Mouse (Mus musculus) neural tube, embryonic 12.5 days (tissue): ENCODE results near the gene Iqschfp. TPM values are rescaled to one million over a fixed set of nuclear protein-coding genes. Genes with fewer than 3 reads are reported as not detected.
A peak's percentile ranks its signal among the peaks of the same experiment; 100 is the strongest.

Experiments used
- ATAC-seq: fragments of 200-750 bp; cut with Nextera tagmentation; 2 replicates; pipeline ENCODE4 v1.8.0; 2017; ENCODE audit warnings: low read depth, mild to moderate bottlenecking, moderate TSS enrichment, moderate library complexity; ENCODE audit not compliant: low FRiP score
- H3K27ac ChIP-seq: fragments of 300-500 bp; sonication (generic); 2 replicates; pipeline ENCODE4 v1.5.1; 2016
- H3K27me3 ChIP-seq: fragments of 300-500 bp; sonication (generic); replicated peaks from 2 replicates; pipeline ENCODE4 v1.6.1; 2016; ENCODE audit warnings: mild to moderate bottlenecking
- H3K36me3 ChIP-seq: fragments of 300-500 bp; sonication (generic); 2 replicates; pipeline ENCODE4 v1.6.1; 2016; ENCODE audit warnings: mild to moderate bottlenecking
- H3K4me1 ChIP-seq: fragments of 300-500 bp; sonication (generic); 2 replicates; pipeline ENCODE4 v1.6.1; 2016
- H3K4me2 ChIP-seq: fragments of 300-500 bp; sonication (generic); replicated peaks from 2 replicates; pipeline ENCODE4 v1.6.1; 2016; ENCODE audit warnings: mild to moderate bottlenecking
- H3K4me3 ChIP-seq: fragments of 300-500 bp; sonication (generic); 2 replicates; pipeline ENCODE4 v1.5.1; 2016
- H3K9ac ChIP-seq: fragments of 300-500 bp; sonication (generic); 2 replicates; pipeline ENCODE4 v1.6.1; 2016; ENCODE audit warnings: mild to moderate bottlenecking
- H3K9me3 ChIP-seq: fragments of 300-500 bp; sonication (generic); 2 replicates; pipeline ENCODE4 v1.6.1; 2016; ENCODE audit warnings: mild to moderate bottlenecking
- WGBS: fragments of 180-500 bp; shearing (Covaris S2); methylation state at CpG from one replicate; pipeline ENCODE4 v1.1.7; 2016; 5-methylcytosine and 5-hydroxymethylcytosine counted together
- polyA plus RNA-seq: library from polyadenylated mRNA; unstranded; fragments of >200 nt; fragmentation: Nextera tagmentation; extraction: Ambion mirVana; gene quantifications from 2 replicates; pipeline ENCODE4 v1.2.1, GENCODE M21; 2016

Gene Iqschfp
- polyA plus RNA-seq, 1 experiment from 2014 or later, result 1.3 TPM

- Histone ChIP-seq H3K27me3 (no peaks in the 10 kb centered on the region), H3K36me3 (no peaks in the 10 kb centered on the region), H3K9ac (no peak overlapping the region), H3K4me1 (no peaks in the 10 kb centered on the region), H3K27ac (no peak overlapping the region), H3K9me3 (no peaks in the 10 kb centered on the region), H3K4me2 (no peak overlapping the region), H3K4me3 (no peak overlapping the region)
- ATAC-seq, result no peak
- WGBS, result 89% methylated on average over 6 of the region's 6 CpGs
Measured at GRCm38 (mm10) chr3:68479266-68479665, 587.2 kb downstream of the Iqschfp start.

DNA sequence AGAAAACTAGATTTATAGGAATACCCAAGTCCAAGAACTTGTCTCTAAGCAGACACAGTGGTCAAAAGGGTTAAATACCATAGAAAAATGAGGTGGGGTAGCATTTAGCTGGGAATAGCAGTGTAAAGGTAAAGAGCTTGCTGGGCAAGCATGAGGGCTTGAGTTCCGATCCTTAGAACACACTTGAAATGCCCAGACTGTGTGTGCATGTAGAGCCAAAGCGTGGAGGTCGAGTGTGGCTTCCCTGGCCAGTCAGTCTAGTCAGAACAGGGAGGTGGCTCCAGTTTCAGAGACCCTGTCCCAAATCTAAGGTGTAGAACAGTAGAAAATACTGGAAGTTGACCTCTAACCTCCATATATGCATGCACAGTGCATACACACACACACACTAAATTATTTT, 591.5 kb downstream of the Iqschfp start:
- H3K4me3 ChIP-seq, result no peak overlapping the region
- 86% methylated on average over 3 of the region's 3 CpGs for WGBS
- no peak overlapping the region for H3K9ac ChIP-seq
- no peaks in the 10 kb centered on the region for H3K4me1 ChIP-seq
- H3K27me3 ChIP-seq, result no peaks in the 10 kb centered on the region
- ATAC-seq, result no peak
- H3K36me3 ChIP-seq, result no peaks in the 10 kb centered on the region
- no peak overlapping the region for H3K4me2 ChIP-seq
- H3K27ac ChIP-seq, result no peak overlapping the region
- no peaks in the 10 kb centered on the region for H3K9me3 ChIP-seq

DNA sequence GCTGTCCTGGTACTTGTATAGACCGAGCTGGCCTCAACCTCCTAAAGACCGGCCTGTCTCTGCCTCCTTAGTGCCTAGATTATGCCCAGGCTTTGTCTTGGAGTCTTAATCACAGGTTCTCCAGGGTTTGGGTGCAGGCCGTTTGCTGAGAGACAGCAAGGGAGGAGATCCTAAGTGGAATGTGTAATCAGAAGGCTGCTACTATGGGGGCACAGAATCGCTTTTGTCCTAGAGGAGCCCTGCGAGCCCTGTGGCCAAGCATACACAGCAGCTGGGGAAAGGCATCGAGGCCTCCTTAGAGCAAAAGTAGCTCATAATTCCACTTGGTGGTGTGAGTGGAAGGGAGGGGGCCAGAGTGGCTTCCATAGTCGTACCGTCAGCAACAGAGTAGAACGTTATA, 592.0 kb downstream of the Iqschfp start:
- Histone ChIP-seq H3K9me3 (no peaks in the 10 kb centered on the region), H3K27me3 (no peaks in the 10 kb centered on the region), H3K4me1 (no peaks in the 10 kb centered on the region), H3K4me2 (no peak overlapping the region), H3K27ac (no peak overlapping the region), H3K9ac (no peak overlapping the region), H3K36me3 (no peaks in the 10 kb centered on the region), H3K4me3 (no peak overlapping the region)
- WGBS, result 88% methylated on average over 9 of the region's 9 CpGs
- ATAC-seq, result no peak

DNA sequence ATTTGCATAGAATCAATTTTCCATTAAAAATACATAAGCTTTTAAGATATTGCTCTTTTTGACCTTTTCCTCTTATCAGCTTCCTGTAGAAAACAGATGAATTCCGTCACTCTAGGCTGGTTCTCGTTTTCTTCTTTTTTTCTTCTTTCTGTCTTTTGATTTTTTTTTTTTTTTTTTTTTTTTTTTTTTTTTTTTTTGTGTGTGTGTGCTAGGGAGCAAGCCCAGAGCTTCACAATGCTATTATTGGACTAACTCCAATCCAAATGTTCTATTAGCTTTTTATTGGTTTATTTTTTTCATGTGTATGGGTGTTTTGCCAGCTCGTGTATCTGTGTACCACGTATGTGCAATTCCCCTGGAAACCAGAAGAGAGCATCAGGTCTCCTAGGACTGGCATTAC, 592.5 kb downstream of the Iqschfp start:
- H3K4me1 ChIP-seq, result no peaks in the 10 kb centered on the region
- H3K27ac ChIP-seq, result no peak overlapping the region
- H3K36me3 ChIP-seq, result no peaks in the 10 kb centered on the region
- no peaks in the 10 kb centered on the region for H3K9me3 ChIP-seq
- no peak overlapping the region for H3K4me2 ChIP-seq
- 92% methylated on average over 4 of the region's 4 CpGs for WGBS
- H3K9ac ChIP-seq, result no peak overlapping the region
- H3K4me3 ChIP-seq, result no peak overlapping the region
- no peaks in the 10 kb centered on the region for H3K27me3 ChIP-seq
- no peak for ATAC-seq

DNA sequence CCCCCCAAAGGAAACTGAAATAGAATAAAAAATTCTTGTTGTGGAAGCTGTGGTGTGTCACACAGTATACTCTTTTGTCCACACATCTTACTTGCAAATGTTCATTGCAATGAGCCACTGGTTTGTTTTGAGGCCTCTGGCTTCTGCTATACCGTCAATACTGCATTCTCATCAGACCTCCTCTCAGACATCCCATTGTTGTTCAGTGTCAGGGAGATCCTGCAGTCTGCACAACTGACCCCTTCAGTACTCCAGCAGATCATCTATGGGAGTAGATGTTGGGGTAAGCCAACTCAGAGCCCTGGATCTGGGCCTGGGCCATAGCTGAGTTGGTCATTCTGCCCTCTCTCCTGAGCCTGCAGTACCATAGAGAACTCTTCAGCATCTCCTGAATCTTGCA, 595.6 kb downstream of the Iqschfp start:
- Histone ChIP-seq H3K9me3 (no peaks in the 10 kb centered on the region), H3K27ac (no peak overlapping the region), H3K9ac (no peak overlapping the region), H3K4me2 (no peak overlapping the region), H3K4me1 (no peaks in the 10 kb centered on the region), H3K27me3 (no peaks in the 10 kb centered on the region), H3K4me3 (no peak overlapping the region), H3K36me3 (no peaks in the 10 kb centered on the region)
- ATAC-seq, result no peak
- WGBS, result 45% methylated on average over 1 of the region's 1 CpGs

DNA sequence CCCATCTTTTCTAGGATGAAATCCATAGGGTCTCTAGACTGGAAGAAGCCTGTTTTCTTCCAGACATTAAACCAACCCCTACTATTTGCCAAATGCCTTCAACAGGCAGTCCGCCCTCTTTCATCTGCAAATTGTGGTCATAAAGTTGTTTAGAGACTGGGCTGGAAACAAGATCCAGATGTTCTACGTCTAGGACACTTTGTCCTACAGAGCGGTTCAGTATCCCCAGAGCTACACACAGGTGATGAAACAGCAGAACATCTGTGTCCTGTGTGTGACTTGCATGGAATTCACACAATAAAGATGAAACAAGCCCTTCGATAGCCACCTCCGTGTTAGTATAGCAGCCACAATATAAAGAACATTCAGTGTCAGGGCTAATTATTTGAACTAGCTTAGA, 596.3 kb downstream of the Iqschfp start:
- WGBS, result 34% methylated on average over 5 of the region's 5 CpGs
- Histone ChIP-seq H3K4me3 (no peak overlapping the region), H3K27me3 (no peaks in the 10 kb centered on the region)

DNA sequence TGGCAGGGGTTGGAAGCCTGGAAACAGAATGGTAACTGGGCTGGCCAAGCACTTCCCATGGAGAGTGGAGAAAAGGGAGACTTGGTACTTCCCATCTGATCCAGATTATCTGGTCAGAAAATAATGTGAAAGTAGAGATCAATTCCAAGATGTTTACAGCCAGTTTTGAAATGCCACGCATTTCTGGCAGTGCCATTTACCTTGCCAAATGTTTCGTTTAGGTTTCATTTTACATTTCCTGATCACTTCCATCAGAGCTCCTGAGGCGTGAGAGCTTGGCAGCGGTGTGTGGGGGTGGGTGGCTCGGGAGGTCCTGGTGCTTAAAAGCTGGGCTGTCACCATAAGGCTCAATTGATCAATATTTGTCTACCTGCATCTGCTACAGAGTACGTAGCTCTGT, 599.5 kb downstream of the Iqschfp start:
- H3K9me3 ChIP-seq, result no peaks in the 10 kb centered on the region
- WGBS, result 78% methylated on average over 6 of the region's 6 CpGs
- ATAC-seq, result no peak
- no peaks in the 10 kb centered on the region for H3K36me3 ChIP-seq
- no peak overlapping the region for H3K9ac ChIP-seq
- H3K4me3 ChIP-seq, result no peak overlapping the region
- peaks cover 15% of the 10 kb centered on the region for H3K4me1 ChIP-seq
- H3K4me2 ChIP-seq, result no peak overlapping the region
- no peaks in the 10 kb centered on the region for H3K27me3 ChIP-seq
- H3K27ac ChIP-seq, result no peak overlapping the region

More for the DNA sequence above, 596.3 kb downstream of the Iqschfp start:
- no peak overlapping the region for H3K4me2 ChIP-seq
- H3K9ac ChIP-seq, result no peak overlapping the region
- no peaks in the 10 kb centered on the region for H3K36me3 ChIP-seq
- H3K27ac ChIP-seq, result no peak overlapping the region
- ATAC-seq, result no peak
- H3K4me1 ChIP-seq, result peaks cover 4% of the 10 kb centered on the region
- H3K9me3 ChIP-seq, result no peaks in the 10 kb centered on the region

DNA sequence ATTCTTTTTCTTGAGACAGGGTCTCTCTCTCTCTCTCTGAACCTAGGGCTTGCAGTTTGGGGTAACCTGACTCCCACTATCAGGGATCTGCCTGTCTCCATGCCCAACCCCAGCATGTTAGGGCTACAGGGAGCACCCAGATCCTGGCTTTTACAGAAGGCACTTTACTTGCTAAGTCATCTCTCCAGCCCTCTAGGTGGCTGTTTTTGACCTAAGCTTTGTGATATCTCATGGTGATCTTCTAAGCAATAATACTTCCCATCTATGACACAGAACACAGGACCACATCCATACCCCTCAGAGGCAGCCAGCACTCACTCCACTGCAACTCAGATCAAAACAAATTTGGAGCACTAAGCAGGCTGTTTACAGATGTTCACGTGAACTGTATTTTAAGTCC, 600.0 kb downstream of the Iqschfp start:
- Histone ChIP-seq H3K27me3 (no peaks in the 10 kb centered on the region), H3K9ac (no peak overlapping the region), H3K4me2 (no peak overlapping the region), H3K4me3 (no peak overlapping the region), H3K36me3 (no peaks in the 10 kb centered on the region), H3K27ac (no peak overlapping the region), H3K4me1 (peaks cover 15% of the 10 kb centered on the region), H3K9me3 (no peaks in the 10 kb centered on the region)
- 67% methylated on average over 1 of the region's 1 CpGs for WGBS
- ATAC-seq, result no peak

GRCm38 (mm10) chr3:68492513-68492912, 600.5 kb downstream of the Iqschfp start:
- no peaks in the 10 kb centered on the region for H3K27me3 ChIP-seq
- ATAC-seq, result no peak
- H3K4me1 ChIP-seq, result peaks cover 15% of the 10 kb centered on the region
- no peaks in the 10 kb centered on the region for H3K36me3 ChIP-seq
- H3K9ac ChIP-seq, result no peak overlapping the region
- no peak overlapping the region for H3K27ac ChIP-seq
- no peak overlapping the region for H3K4me3 ChIP-seq
- 33% methylated on average over 3 of the region's 3 CpGs for WGBS
- peak overlapping the region; percentile 95 for H3K4me2 ChIP-seq
- H3K9me3 ChIP-seq, result no peaks in the 10 kb centered on the region

DNA sequence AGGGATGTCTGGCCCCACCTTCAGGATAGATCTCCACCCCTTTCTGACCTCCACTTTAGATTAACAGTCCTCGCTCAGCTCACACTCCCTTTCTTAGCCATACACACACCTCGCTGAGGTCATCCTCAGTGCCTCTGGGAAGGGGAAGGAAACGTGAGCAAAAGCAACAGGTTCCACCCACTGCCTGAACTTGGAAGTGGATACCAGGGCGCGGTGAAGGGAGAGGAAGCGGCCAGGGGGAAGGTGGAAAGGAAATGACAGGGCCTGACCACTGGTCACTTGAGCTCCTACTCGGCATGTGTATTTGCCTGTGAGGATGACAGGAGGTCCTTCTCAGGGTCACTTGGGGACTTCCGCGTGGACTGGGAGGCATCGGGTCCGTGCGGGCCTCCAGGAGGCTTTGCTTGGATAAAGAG, 601.1 kb downstream of the Iqschfp start:
- Histone ChIP-seq H3K4me2 (peak overlapping the region; percentile 95), H3K27me3 (no peaks in the 10 kb centered on the region), H3K36me3 (no peaks in the 10 kb centered on the region), H3K9me3 (no peaks in the 10 kb centered on the region), H3K4me3 (peak overlapping the region; percentile 73), H3K9ac (peak overlapping the region; percentile 76), H3K27ac (peak overlapping the region; percentile 67; the same call in 1 of the 2 replicates), H3K4me1 (peaks cover 15% of the 10 kb centered on the region)
- WGBS, result 1% methylated on average over 12 of the region's 12 CpGs
- ATAC-seq, result peak; percentile 1; the same call in 1 of the 2 replicates

DNA sequence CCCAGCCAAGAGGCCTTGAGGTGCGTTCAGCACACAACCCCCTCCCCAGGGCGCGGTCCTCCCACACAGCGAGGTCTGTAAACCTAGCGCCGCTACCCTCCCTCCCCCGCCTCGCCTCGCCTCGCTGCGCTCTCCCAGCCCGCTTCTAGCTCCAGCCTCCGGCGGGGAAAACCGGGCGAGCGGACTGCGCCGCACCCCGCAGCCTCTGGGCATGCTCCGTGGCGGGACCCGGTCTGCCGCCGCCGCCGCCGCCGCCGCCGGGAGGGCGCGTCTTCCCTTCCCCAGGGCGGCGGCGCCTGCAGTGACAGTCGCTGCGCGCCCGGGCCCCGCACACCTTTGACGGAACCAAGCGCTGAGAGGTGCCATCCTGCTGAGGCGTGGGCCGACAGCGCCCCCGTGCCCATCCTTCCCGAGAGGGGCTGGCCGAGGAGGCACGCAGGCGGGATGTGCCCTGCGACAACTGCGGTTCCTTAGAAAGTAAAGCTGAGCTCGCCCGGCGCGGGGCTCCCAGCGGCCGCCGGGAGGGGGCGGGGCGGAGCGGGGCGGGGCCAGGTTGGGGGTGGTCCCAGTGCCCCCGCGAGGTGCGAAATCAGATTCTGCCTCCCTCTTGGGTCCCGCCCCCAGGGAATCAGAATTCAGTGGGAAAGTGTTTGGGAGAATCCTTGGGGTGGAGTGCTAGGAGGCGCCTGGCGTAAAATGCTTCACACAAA, 601.7 kb downstream of the Iqschfp start:
- peaks cover 15% of the 10 kb centered on the region for H3K4me1 ChIP-seq
- H3K9me3 ChIP-seq, result no peaks in the 10 kb centered on the region
- no peaks in the 10 kb centered on the region for H3K27me3 ChIP-seq
- H3K4me3 ChIP-seq, result peak overlapping the region; percentile 73
- peak; percentile 80 for ATAC-seq
- H3K9ac ChIP-seq, result peak overlapping the region; percentile 76
- peak overlapping the region; percentile 95 for H3K4me2 ChIP-seq
- peaks cover 3% of the 10 kb centered on the region; the same call in 1 of the 2 replicates for H3K36me3 ChIP-seq
- WGBS, result under 1% methylated on average over 62 of the region's 70 CpGs
- peak overlapping the region; percentile 67; the same call in 1 of the 2 replicates for H3K27ac ChIP-seq

GRCm38 (mm10) chr3:68494296-68495095, 602.5 kb downstream of the Iqschfp start:
- Histone ChIP-seq H3K27ac (peak overlapping the region; percentile 67; the same call in 1 of the 2 replicates), H3K9me3 (no peaks in the 10 kb centered on the region), H3K4me3 (peak overlapping the region; percentile 73), H3K4me2 (peak overlapping the region; percentile 95), H3K36me3 (peaks cover 3% of the 10 kb centered on the region; the same call in 1 of the 2 replicates), H3K27me3 (no peaks in the 10 kb centered on the region), H3K9ac (peak overlapping the region; percentile 76), H3K4me1 (peaks cover 15% of the 10 kb centered on the region)
- peak; percentile 52 for ATAC-seq
- WGBS, result under 1% methylated on average over 68 of the region's 68 CpGs
